Mouse (Mus musculus) midbrain, embryonic 16.5 days (tissue): ENCODE results near the gene Il11ra2. TPM values are rescaled to one million over a fixed set of nuclear protein-coding genes. Genes with fewer than 3 reads are reported as not detected.

Experiments used
- polyA plus RNA-seq: library from polyadenylated mRNA; unstranded; fragments of >200 nt; fragmentation: Nextera tagmentation; extraction: Ambion mirVana; gene quantifications from 2 replicates; pipeline ENCODE4 v1.2.1, GENCODE M21; 2015

Gene Il11ra2
- polyA plus RNA-seq, 1 experiment from 2014 or later, result not detected

Other genes starting within 250 kb of the Il11ra2 start
- gene Gm21586, start 222.5 kb downstream of the Il11ra2 start, polyA plus RNA-seq, result not detected in 2 replicates
- gene Gm2163, start 195.1 kb downstream of the Il11ra2 start, polyA plus RNA-seq, result 0.21 and 0.26 TPM in 2 replicates
- not detected in 2 replicates for gene Fam205a2, start 133.7 kb downstream of the Il11ra2 start, polyA plus RNA-seq
- not detected in 2 replicates for gene Gm10591, start 49.7 kb downstream of the Il11ra2 start, polyA plus RNA-seq
- not detected in 2 replicates for gene Gm2564, start 32.2 kb downstream of the Il11ra2 start, polyA plus RNA-seq
- not detected in 2 replicates for gene Ccl27b, start 6.6 kb downstream of the Il11ra2 start, polyA plus RNA-seq
- 0.70 TPM in 1 of 2 replicates, not detected in the other for gene 4930578G10Rik, start 73.7 kb upstream of the Il11ra2 start, polyA plus RNA-seq
- not detected in 2 replicates for gene Ccl19, start 94.7 kb upstream of the Il11ra2 start, polyA plus RNA-seq
- gene Ccl21a, start 112.1 kb upstream of the Il11ra2 start, polyA plus RNA-seq, result 0.63 and 2.1 TPM in 2 replicates
- 0.06 TPM in 1 of 2 replicates, not detected in the other for gene Fam205a1, start 192.0 kb upstream of the Il11ra2 start, polyA plus RNA-seq
- gene Gm12394, start 194.9 kb upstream of the Il11ra2 start, polyA plus RNA-seq, result 0.67 and 0.76 TPM in 2 replicates
- gene Fam205c, start 212.3 kb upstream of the Il11ra2 start, polyA plus RNA-seq, result 2.0 and 2.3 TPM in 2 replicates